Mouse (Mus musculus) MEL (cell line): Measurements from ENCODE around the gene Btbd1.

Experiments
- BHLHE40 ChIP-seq: IDR thresholded peaks from 2 replicates; pipeline ENCODE4 v1.6.1; 2012; ENCODE audit warnings: low read depth, mild to moderate bottlenecking, inconsistent platforms, low read length, improper control_type of control experiment, borderline replicate concordance
- CHD2 ChIP-seq: IDR thresholded peaks from 2 replicates; pipeline ENCODE4 v1.6.1; 2011; ENCODE audit warnings: low read length, improper control_type of control experiment
- CTCF ChIP-seq, 3 experiments: IDR thresholded peaks in 2 of 3; conservative IDR thresholded peaks in 1 of 3; 2 replicates each; pipeline ENCODE4 v1.5.1; 2011 to 2012; ENCODE audit warnings: low read length in 3 of 3, low read depth in 2 of 3, mild to moderate bottlenecking in 2 of 3, improper control_type of control experiment in 1 of 3, inconsistent platforms in 1 of 3, mixed read lengths in 1 of 3, moderate library complexity in 1 of 3; ENCODE audit not compliant: control insufficient read depth in 1 of 3, insufficient read depth in 1 of 3, poor library complexity in 1 of 3, severe bottlenecking in 1 of 3
- E2F4 ChIP-seq: IDR thresholded peaks from 2 replicates; pipeline ENCODE4 v1.6.1; 2011; ENCODE audit warnings: low read depth, low read length, improper control_type of control experiment, borderline replicate concordance
- ELF1 ChIP-seq: IDR thresholded peaks from 2 replicates; pipeline ENCODE4 v1.6.1; 2014; ENCODE audit warnings: low read depth, mild to moderate bottlenecking, inconsistent platforms, low read length, improper control_type of control experiment, moderate library complexity
- GABPA ChIP-seq: IDR thresholded peaks from 2 replicates; pipeline ENCODE4 v1.6.1; 2012; ENCODE audit warnings: low read depth, mild to moderate bottlenecking, inconsistent platforms, low read length, improper control_type of control experiment, moderate library complexity
- MAFK ChIP-seq: IDR thresholded peaks from 2 replicates; pipeline ENCODE4 v1.6.1; 2011; ENCODE audit warnings: low read depth, mild to moderate bottlenecking, low read length, improper control_type of control experiment, borderline replicate concordance
- POLR2A ChIP-seq, 2 experiments: IDR thresholded peaks; 2 replicates each; pipeline ENCODE4 v1.6.1; 2011 to 2012; ENCODE audit warnings: low read length in 2 of 2, mild to moderate bottlenecking in 2 of 2, control low read depth in 1 of 2, improper control_type of control experiment in 1 of 2, low read depth in 1 of 2, moderate library complexity in 1 of 2; ENCODE audit not compliant: control insufficient read depth in 1 of 2, insufficient read depth in 1 of 2, poor library complexity in 1 of 2
- TAL1 ChIP-seq: IDR thresholded peaks from 2 replicates; pipeline ENCODE4 v1.6.1; 2012; ENCODE audit warnings: mild to moderate bottlenecking, inconsistent platforms, low read length, moderate library complexity, mixed read lengths
- USF1 ChIP-seq: IDR thresholded peaks from 2 replicates; pipeline ENCODE4 v1.6.1; 2014; ENCODE audit warnings: low read depth, mild to moderate bottlenecking, inconsistent platforms, low read length, improper control_type of control experiment, moderate library complexity

GRCm38 (mm10) chr7:81858236-81858635 lies 29.0 kb upstream of the Btbd1 start:
- TF ChIP-seq BHLHE40: no peak
- no peak for TF ChIP-seq CTCF (IDR thresholded peaks at IDR 0.05 in 2 of 3, conservative IDR thresholded peaks at IDR 0.05 in 1 of 3; ENCODE audit: control insufficient read depth in 1 of 3, insufficient read depth in 1 of 3, low read depth in 2 of 3, low read length in 3 of 3, poor library complexity in 1 of 3, severe bottlenecking in 1 of 3)
- TF ChIP-seq TAL1: no peak
- no peak for TF ChIP-seq CHD2
- no peak for TF ChIP-seq E2F4
- TF ChIP-seq ELF1: no peak
- TF ChIP-seq MAFK: no peak
- TF ChIP-seq POLR2A (IDR thresholded peaks at IDR 0.05; ENCODE audit: control insufficient read depth in 1 of 2, insufficient read depth in 1 of 2, low read depth in 1 of 2, low read length in 2 of 2, poor library complexity in 1 of 2): no peak
- TF ChIP-seq USF1: no peak
- TF ChIP-seq GABPA: no peak
